Mouse (Mus musculus): Measurements from ENCODE around the gene Mynn.

Mynn gene

DNA sequence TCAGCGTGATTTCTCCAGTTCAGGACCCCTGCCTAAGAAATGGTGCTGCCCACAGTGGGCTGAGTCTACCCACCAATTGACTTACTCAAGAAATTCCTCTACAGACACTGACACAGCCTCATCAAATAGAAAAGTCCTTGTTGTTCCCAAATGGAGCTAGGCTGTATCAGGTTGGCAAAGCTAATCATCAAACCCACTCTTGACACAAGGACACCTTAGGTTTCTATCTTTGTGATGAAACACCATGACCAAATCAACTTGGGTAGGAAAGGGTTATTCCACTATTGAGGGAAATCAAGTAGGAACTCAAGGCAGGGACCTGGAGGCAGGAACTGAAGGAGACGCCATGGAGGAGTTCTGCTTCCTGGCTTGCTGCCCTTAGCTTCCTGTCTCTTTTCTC is 42.3 kb downstream of the Mynn start, which contains the start of gene Lrriq4:
Lrriq4 (plus strand) TSS at position 301 of the 400 bp plus-strand sequence.
- no peak for DNase-seq (ENCODE audit: low spot score in 2 of 2)

GRCm38 (mm10) chr3:30646761-30647160 is 44.9 kb downstream of the Mynn start:
- no peak for DNase-seq (ENCODE audit: low spot score in 2 of 2)

GRCm38 (mm10) chr3:30647440-30648090 is 45.7 kb downstream of the Mynn start, which contains the start of gene Lrrc34:
Gene Lrrc34, minus strand, starts transcription at chr3:30647869.
- peak in 1 of 2 experiments; percentile 25 for DNase-seq (ENCODE audit: low spot score in 2 of 2)

DNA sequence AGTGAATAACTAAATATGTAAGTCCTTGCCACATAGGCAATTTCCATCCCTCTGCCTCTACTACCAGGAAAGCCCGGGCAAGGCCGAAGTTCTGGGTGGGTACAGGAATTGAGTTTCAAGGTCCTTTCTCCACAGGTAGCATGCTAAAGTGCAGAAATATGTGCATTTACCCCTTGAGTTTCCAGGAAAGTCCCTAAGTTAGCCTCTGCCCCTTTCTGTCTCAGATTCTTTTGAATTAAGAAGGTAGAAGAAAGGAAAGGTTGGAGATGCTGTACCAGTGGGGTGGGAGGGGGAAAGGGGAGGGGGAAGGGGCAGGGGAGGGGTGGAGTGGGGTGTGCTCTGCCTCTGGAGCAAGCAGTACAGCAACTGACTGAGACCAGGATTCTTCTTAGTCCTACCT is 46.6 kb downstream of the Mynn start:
- DNase-seq (ENCODE audit: low spot score in 2 of 2), result no peak

- DNase-seq (ENCODE audit: low spot score in 2 of 2), result no peak
These were observed 48.4 kb downstream of the Mynn start for GRCm38 (mm10) chr3:30650062-30650841.

DNA sequence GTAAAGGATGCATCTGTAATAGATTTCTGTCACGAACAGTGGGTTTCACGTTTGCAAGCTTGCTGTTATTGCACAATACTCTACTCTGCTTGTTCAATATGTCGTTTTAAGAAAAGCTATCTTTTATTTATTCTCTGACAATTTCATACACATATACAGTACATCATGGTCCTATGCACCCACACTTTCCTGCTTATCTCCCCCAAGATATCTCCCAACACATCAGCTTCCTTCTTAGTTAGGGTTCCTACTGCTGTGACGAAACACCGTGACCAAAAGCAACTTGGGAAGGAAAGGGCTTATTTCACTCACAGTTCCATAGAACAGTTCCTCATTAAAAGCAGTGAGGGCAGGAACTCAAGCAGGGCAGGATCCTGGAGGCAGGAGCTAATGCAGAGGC is 54.1 kb downstream of the Mynn start:
- DNase-seq (ENCODE audit: low spot score in 2 of 2), result no peak

DNA sequence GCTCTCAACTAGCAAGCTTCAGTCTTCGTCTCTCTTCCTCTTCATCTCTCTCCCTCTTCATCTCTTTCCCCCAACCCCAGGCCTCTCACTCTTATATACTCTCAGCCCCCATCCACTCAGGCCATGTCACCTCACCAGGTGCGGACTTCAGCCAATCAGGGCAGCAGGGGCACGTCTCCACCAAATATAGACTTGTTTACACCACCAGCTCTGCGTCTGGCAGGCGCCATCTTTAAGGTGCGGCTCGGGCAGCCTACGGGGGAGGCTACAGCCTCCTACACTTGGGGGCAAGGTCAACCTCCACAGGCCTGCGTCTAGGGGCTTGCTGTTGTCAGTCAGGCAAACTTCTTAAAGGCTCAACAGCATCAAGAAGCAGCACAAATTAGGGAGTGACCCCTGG is 56.6 kb downstream of the Mynn start:
- no peak for DNase-seq (ENCODE audit: low spot score in 2 of 2)
